Mouse (Mus musculus) olfactory bulb, adult 2 months (tissue): ENCODE results near the gene Pcgf2. TPM values are rescaled to one million over a fixed set of nuclear protein-coding genes. Genes with fewer than 3 reads are reported as not detected.

Experiments used
- H3K27ac ChIP-seq: fragments of 200-500 bp; 2 replicates; pipeline ENCODE4 v1.5.1; 2012; ENCODE audit warnings: low read depth, low read length; ENCODE audit not compliant: insufficient read depth
- H3K4me1 ChIP-seq: fragments of 200-500 bp; 2 replicates; pipeline ENCODE4 v1.6.1; 2012; ENCODE audit warnings: low read length; ENCODE audit not compliant: control insufficient read depth, insufficient read depth
- H3K4me3 ChIP-seq: fragments of 200-500 bp; 2 replicates; pipeline ENCODE4 v1.5.1; 2012; ENCODE audit warnings: mild to moderate bottlenecking, low read depth, low read length, moderate library complexity; ENCODE audit not compliant: insufficient read depth
- CTCF ChIP-seq: fragments of 200-500 bp; IDR thresholded peaks from 2 replicates; pipeline ENCODE4 v1.5.1; 2012; ENCODE audit warnings: low read depth, mild to moderate bottlenecking, low read length, moderate library complexity; ENCODE audit not compliant: insufficient read depth
- POLR2A ChIP-seq: fragments of 200-500 bp; IDR thresholded peaks from 2 replicates; pipeline ENCODE4 v1.6.1; 2012; ENCODE audit warnings: mild to moderate bottlenecking, low read depth, low read length, moderate library complexity; ENCODE audit not compliant: insufficient read depth
- WGBS: fragments of 180-500 bp; shearing (Covaris S2); methylation state at CpG from one replicate; pipeline ENCODE4 v1.1.7; 2018; 5-methylcytosine and 5-hydroxymethylcytosine counted together
- polyA plus RNA-seq: library from polyadenylated mRNA; stranded (reverse); fragments of >200 nt; gene quantifications from 2 replicates; pipeline ENCODE4 v1.2.4, GENCODE M21; 2012; ENCODE audit warnings: low replicate concordance; ENCODE audit not compliant: missing spikeins, insufficient read depth, insufficient read length

Pcgf2 gene
- polyA plus RNA-seq, 1 experiment = not detected

DNA sequence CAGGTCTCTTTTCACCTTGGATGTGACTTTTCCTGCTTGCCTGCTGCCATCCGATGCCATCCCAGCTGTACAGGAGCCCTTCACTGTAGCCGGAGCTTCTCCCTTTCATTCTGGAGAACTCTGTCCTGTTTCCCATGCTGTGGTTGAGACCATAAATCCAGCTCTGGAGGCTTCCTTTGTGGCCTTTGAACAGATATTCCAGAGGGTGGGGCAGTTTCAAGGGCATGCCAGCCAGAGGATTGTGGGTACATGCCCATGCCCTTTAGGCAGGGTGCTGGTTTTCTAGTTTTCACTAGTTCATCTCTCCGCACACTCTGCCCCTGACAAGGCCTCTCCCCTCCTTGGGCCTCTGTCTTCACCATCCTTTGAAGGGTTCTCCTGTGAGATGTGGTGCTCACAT, 13.2 kb downstream of the Pcgf2 start:
- no peak for TF ChIP-seq POLR2A
- no peak for TF ChIP-seq CTCF
- peaks cover 21% of the 10 kb centered on the region for H3K4me1 ChIP-seq
- H3K27ac ChIP-seq = no peak overlapping the region
- WGBS = 90% methylated on average over 3 of the region's 3 CpGs
- no peak overlapping the region for H3K4me3 ChIP-seq

GRCm38 (mm10) chr11:97686322-97686908, 13.9 kb downstream of the Pcgf2 start:
- Histone ChIP-seq H3K4me3 (peak overlapping the region; percentile 49; the same call in 1 of the 2 replicates), H3K27ac (no peak overlapping the region), H3K4me1 (peaks cover 21% of the 10 kb centered on the region)
- TF ChIP-seq CTCF (no peak), POLR2A (no peak)
- 82% methylated on average over 11 of the region's 11 CpGs for WGBS

GRCm38 (mm10) chr11:97685613-97686321, 14.5 kb downstream of the Pcgf2 start, which contains the start of gene Cisd3:
TSS of gene Cisd3 (plus strand) at chr11:97685826.
- 1% methylated on average over 42 of the region's 43 CpGs for WGBS
- peaks cover 21% of the 10 kb centered on the region for H3K4me1 ChIP-seq
- peak within 1 kb of the TSS; percentile 49 for H3K4me3 ChIP-seq
- no peak for TF ChIP-seq CTCF
- no peak for TF ChIP-seq POLR2A
- 0 out of 2 replicates have a peak within 1 kb of the TSS, but pooled peaks have one; percentile 42 for H3K27ac ChIP-seq

DNA sequence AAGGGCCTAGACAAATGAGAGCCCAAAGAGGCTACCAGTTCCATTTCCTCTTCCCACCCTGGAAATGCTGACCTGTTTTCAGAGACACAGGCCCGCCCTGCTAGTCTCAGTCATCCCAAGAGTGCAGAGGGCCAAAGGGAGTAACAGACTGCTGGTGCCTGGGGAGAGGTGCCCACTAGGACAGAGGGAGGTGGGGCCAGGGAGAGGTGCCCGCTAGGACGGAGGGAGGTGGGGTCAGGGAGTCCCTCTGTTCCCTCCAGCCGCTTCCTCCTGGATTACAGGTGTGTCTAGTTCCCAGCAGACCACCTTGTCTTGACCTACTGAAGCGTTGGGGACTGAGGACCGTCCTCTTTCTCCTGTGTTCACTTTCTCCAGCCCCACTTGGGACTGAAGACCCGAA, 15.5 kb downstream of the Pcgf2 start:
- peaks cover 16% of the 10 kb centered on the region for H3K4me1 ChIP-seq
- WGBS = 62% methylated on average over 7 of the region's 7 CpGs
- TF ChIP-seq POLR2A (no peak), CTCF (no peak)
- no peak overlapping the region for H3K4me3 ChIP-seq
- H3K27ac ChIP-seq = no peak overlapping the region

DNA sequence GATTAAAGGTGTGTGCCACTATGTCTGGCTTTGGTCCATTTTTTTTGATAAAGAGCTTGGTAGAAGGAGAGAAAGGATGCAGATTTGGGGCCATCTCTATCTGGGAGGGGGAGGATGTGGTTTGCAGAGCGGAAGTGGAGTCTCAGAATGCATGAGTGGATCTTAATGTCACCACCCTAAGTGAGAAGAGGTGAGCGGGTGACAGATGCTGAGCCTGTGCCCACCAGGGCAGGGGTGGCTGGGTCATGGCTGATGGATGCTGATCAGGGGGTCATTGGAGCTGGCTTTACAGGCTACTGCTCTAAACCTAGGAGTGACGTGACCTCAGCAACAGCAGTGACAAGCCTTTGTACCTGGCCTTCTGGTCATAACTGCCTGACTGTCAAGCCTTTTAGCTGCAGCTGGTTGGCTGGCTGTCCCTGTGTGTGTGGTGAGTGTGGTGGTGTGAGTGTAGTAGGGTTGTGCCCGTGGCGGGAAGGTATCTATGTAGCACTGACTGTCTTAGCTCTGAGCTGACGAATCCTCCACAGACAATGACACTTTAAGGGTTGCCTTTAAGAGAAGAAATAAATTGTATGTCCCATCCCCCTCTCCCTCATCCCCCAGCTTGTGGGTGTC, 16.1 kb downstream of the Pcgf2 start:
- WGBS = 94% methylated on average over 6 of the region's 6 CpGs
- Histone ChIP-seq H3K4me1 (peaks cover 15% of the 10 kb centered on the region), H3K4me3 (no peak overlapping the region), H3K27ac (no peak overlapping the region)
- no peak for TF ChIP-seq CTCF
- TF ChIP-seq POLR2A = no peak

GRCm38 (mm10) chr11:97682504-97683055, 17.7 kb downstream of the Pcgf2 start:
- Histone ChIP-seq H3K4me1 (peaks cover 24% of the 10 kb centered on the region), H3K27ac (no peak overlapping the region), H3K4me3 (no peak overlapping the region)
- 72% methylated on average over 6 of the region's 6 CpGs for WGBS
- no peak for TF ChIP-seq CTCF
- no peak for TF ChIP-seq POLR2A

- Histone ChIP-seq H3K27ac (no peak overlapping the region), H3K4me3 (no peak overlapping the region), H3K4me1 (peaks cover 32% of the 10 kb centered on the region)
- 49% methylated on average over 12 of the region's 12 CpGs for WGBS
- TF ChIP-seq CTCF (no peak), POLR2A (no peak)
These were observed 19.9 kb downstream of the Pcgf2 start for GRCm38 (mm10) chr11:97680430-97680829.

DNA sequence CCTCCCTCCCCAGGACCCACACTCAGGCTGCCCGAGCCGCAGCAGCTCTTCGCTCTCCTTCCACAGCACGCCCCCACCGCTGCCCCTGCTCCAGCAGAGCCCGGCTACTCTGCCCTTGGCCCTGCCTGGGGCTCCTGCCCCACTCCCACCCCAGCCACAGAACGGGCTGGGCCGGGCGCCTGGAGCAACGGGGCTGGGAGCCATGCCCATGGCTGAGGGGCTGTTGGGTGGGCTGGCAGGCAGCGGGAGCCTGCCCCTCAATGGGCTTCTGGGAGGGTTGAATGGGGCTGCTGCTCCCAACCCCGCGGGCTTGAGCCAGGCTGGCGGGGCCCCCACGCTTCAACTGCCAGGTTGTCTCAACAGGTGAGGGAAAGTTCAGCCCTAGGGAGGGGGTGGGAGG, 22.0 kb downstream of the Pcgf2 start:
- H3K27ac ChIP-seq = no peak overlapping the region
- TF ChIP-seq CTCF = no peak
- no peak for TF ChIP-seq POLR2A
- H3K4me3 ChIP-seq = no peak overlapping the region
- 62% methylated on average over 14 of the region's 15 CpGs for WGBS
- peaks cover 26% of the 10 kb centered on the region for H3K4me1 ChIP-seq

DNA sequence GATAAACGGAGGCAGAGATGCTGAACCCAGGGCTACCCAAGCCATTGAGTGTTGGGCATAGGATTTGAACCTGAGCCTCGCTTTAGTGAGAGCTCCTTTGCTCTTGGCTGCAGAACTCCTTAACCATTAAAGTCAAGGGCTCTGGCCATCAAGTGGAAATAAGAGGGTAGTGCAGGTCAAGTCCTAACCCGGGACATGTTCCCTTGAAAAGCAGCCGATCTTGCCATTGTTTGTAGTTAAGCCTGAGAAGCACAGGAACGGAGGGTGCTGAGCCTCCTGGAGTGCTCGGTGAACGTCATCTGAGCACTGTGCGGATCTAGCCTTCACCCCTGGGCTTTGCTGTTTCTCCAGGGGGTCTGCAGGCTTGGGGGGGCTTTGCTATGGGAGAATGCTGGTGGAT, 22.5 kb downstream of the Pcgf2 start:
- H3K4me1 ChIP-seq = peaks cover 26% of the 10 kb centered on the region
- TF ChIP-seq POLR2A (no peak), CTCF (no peak)
- H3K4me3 ChIP-seq = no peak overlapping the region
- H3K27ac ChIP-seq = no peak overlapping the region
- WGBS = 55% methylated on average over 8 of the region's 8 CpGs
